Mouse (Mus musculus) splenic B cell, adult 2 months (primary cell): ENCODE measurements around the gene Ifna13.

Experiments
- DNase-seq: peaks from one replicate; pipeline ENCODE4 v3.0.0-alpha.2; 2011; ENCODE audit warnings: low read depth, low spot score
- H3K27me3 ChIP-seq: 2 replicates; pipeline ENCODE4 v1.6.1; 2012; ENCODE audit warnings: mild to moderate bottlenecking, low read length, moderate library complexity, mixed read lengths; ENCODE audit not compliant: control insufficient read depth, poor library complexity, insufficient read depth, severe bottlenecking
- H3K36me3 ChIP-seq: 2 replicates; pipeline ENCODE4 v1.6.1; 2012; ENCODE audit warnings: mild to moderate bottlenecking, low read length, moderate library complexity, mixed read lengths; ENCODE audit not compliant: control insufficient read depth, poor library complexity, insufficient read depth, severe bottlenecking

Ifna13 gene

GRCm38 (mm10) chr4:88644359-88644758 lies at the start of gene Ifna13:
Ifna13 (minus strand) TSS chr4:88644459.
- no peak for DNase-seq
- no peaks in the 10 kb centered on the region; the same call in 1 of the 2 replicates for H3K27me3 ChIP-seq

DNA sequence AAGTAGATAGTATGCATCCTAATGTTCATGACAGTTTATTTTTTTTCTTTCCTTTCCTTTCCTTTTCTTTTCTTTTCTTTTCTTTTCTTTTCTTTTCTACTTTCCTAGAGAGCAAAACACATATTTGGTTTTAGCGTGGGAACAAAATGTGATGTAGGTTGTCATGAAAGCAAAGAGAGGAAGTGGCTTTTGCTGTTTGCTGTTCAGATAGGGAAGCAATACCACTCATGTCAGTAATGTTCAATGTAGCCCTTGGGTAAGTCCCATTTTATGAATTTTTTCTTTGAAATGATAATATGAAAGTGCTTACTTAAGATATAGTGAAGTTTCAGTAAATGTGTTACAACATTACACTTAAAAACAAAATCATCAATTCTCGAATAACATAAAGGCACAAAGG lies 49.1 kb upstream of the Ifna13 start:
- DNase-seq, result peak; percentile 59
- H3K36me3 ChIP-seq, result no peaks in the 10 kb centered on the region
- H3K27me3 ChIP-seq, result no peaks in the 10 kb centered on the region

More at GRCm38 (mm10) chr4:88644359-88644758, at the start of gene Ifna13:
- no peaks in the 10 kb centered on the region for H3K36me3 ChIP-seq

GRCm38 (mm10) chr4:88692537-88692936 lies 48.3 kb upstream of the Ifna13 start:
- no peaks in the 10 kb centered on the region for H3K36me3 ChIP-seq
- no peak for DNase-seq
- no peaks in the 10 kb centered on the region for H3K27me3 ChIP-seq

- DNase-seq, result no peak
- Histone ChIP-seq H3K27me3 (no peaks in the 10 kb centered on the region), H3K36me3 (no peaks in the 10 kb centered on the region)
Observed at GRCm38 (mm10) chr4:88691259-88691658, 47.0 kb upstream of the Ifna13 start, which contains the start of gene Ifnab. Ifnab (minus strand) TSS chr4:88691359.

DNA sequence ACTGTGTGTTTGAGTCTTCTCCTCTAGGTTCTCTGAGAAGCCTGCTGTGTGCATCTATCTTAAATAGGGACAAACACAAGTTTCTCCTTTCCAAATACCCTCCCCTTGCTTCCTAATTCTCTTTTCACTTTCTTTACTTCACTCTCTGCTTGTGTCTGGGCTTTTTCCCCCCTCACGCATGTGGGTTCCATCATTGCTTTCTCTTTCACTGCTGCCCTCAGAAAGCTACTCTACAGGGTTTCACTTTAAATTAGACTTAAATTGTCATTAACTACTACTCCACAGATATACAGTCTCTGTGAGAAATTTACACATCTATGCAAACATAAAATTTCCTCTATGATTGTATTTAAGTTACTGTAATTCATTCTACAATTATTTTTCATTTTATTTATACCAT lies 39.6 kb upstream of the Ifna13 start, which contains the start of gene Ifna2:
Ifna2 (minus strand) TSS at position 101 of the 400 bp plus-strand sequence.
- H3K36me3 ChIP-seq, result no peaks in the 10 kb centered on the region
- DNase-seq, result no peak
- no peaks in the 10 kb centered on the region for H3K27me3 ChIP-seq

- DNase-seq, result no peak
- Histone ChIP-seq H3K36me3 (no peaks in the 10 kb centered on the region), H3K27me3 (no peaks in the 10 kb centered on the region)
Observed at GRCm38 (mm10) chr4:88681353-88681752, 37.1 kb upstream of the Ifna13 start.

DNA sequence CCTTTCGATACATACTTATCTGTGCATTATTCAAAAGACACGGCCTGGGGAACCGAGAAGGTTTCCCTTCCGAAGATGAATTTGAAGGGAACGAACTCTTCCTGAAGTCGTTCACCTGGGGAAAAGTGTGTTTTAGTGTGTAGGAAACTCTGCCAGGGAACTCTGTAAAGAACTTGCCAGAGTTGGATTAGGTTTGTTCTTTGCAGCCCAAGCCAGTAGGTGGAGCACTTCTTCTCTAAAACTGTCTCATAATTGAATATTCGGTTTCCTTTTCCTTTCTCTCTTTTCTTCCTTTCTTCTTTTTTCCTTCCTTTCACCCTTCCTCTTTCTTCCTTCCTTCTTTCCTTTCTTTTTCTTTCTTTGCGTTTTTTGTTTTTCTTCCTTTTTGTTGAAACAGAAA lies 36.1 kb upstream of the Ifna13 start:
- no peaks in the 10 kb centered on the region for H3K36me3 ChIP-seq
- peak; percentile 58 for DNase-seq
- no peaks in the 10 kb centered on the region for H3K27me3 ChIP-seq

DNA sequence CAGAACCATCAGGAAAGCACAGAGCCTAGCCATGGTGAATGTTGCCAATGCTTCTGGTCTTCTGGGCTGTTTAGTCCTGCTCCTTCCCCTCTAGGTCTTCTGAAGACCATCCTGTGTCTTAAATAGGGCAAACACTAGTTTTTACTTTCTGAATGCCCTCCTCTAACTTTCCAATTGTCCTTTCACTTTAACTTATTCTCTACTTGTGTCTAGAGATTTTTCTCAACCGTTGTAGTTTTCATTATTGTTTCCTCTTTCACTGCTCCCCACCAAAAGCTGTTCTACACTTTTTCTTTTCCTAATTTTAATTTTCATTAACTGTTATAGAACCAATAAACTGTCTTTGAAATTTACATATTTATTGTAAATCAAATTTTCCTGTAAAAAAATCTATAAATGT lies 32.6 kb upstream of the Ifna13 start, which contains the start of gene Ifna16:
Ifna16 (minus strand) TSS at position 101 of the 400 bp plus-strand sequence.
- no peaks in the 10 kb centered on the region for H3K36me3 ChIP-seq
- no peak for DNase-seq
- no peaks in the 10 kb centered on the region for H3K27me3 ChIP-seq

GRCm38 (mm10) chr4:88655461-88655860 lies 11.2 kb upstream of the Ifna13 start:
- no peaks in the 10 kb centered on the region for H3K36me3 ChIP-seq
- no peaks in the 10 kb centered on the region for H3K27me3 ChIP-seq
- DNase-seq, result no peak

GRCm38 (mm10) chr4:88653644-88654043 lies 9.4 kb upstream of the Ifna13 start:
- H3K27me3 ChIP-seq, result no peaks in the 10 kb centered on the region
- no peaks in the 10 kb centered on the region for H3K36me3 ChIP-seq
- DNase-seq, result no peak

DNA sequence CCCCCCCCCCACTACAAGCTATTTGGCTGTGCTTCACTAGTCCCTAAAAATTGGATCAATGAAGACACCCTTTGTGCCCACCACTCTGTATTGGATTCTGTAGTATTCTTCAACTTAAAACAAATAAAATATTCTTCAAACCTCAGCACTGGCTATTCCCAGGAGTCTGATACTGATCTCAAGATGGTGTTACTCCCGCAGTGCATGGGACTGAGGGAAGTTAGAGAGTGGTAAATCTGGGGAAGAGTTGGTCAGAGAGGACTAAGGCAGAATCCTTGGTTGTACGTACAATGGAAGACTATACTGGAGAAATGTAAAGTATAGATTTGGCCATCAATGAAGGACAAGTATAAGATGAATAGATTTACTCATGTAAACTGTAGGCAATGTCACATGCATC lies 1.7 kb downstream of the Ifna13 start:
- Histone ChIP-seq H3K36me3 (no peaks in the 10 kb centered on the region), H3K27me3 (no peaks in the 10 kb centered on the region)
- DNase-seq, result no peak

DNA sequence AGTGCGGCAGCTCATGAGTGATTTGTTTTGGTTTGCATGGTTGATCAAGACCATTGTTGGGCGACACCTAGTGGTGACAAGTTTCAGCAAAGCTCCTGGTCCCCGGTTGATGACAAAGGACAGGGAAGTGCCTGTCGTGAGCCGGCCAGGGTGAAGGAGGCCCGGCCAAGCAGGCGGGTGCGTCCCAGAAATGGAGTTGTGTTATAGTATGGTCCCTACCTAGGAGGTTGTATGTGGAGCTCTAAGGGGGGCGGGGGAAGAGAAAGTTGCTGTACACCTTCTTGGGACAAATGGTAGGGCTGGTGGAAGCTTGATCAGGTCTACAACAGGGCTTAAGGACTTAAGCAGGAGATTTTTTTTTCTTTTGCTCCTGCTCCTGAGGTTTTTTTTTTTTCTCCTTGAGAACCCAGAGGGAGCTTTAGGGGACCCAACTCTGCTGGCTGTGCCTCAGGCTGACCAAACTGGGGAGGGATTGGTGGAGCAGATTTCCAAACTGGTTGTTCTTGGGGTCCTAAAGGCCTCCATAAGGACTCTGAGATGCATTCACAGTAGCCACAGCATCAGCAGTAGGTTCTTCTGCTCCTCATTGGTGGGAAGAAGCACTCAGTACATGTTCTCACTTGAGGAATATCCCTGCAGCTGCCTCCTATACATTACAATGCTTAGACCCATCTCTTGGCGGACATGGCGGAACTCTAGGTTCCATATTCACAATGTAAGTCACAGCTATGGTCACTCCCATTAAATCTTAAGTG lies 3.0 kb downstream of the Ifna13 start:
- DNase-seq, result peak; percentile 100
- Histone ChIP-seq H3K27me3 (no peaks in the 10 kb centered on the region), H3K36me3 (no peaks in the 10 kb centered on the region)

- Histone ChIP-seq H3K27me3 (no peaks in the 10 kb centered on the region), H3K36me3 (no peaks in the 10 kb centered on the region)
- DNase-seq, result no peak
Observed at GRCm38 (mm10) chr4:88640704-88641076, 3.6 kb downstream of the Ifna13 start.

DNA sequence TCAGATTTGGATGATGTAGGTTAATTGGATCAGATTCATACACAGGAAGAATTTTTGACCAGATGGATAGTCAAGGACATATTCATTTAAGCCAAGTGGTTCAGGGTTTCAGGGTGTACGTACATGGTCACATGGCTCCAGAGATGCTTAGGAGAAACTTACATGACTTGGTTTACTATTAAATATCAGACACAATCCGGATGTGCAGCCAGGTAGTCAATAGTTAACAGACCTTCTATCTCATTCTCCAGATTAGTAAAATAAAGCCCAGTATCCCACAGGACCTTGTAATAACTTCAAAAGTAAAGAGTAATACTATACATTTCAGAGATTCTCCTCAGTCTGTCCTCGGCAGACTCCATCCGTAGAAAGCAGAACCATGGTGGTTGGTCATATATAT lies 9.9 kb downstream of the Ifna13 start, which contains the start of gene C87499:
C87499 (minus strand) TSS at position 101 of the 400 bp plus-strand sequence.
- no peaks in the 10 kb centered on the region for H3K27me3 ChIP-seq
- H3K36me3 ChIP-seq, result no peaks in the 10 kb centered on the region
- DNase-seq, result no peak

DNA sequence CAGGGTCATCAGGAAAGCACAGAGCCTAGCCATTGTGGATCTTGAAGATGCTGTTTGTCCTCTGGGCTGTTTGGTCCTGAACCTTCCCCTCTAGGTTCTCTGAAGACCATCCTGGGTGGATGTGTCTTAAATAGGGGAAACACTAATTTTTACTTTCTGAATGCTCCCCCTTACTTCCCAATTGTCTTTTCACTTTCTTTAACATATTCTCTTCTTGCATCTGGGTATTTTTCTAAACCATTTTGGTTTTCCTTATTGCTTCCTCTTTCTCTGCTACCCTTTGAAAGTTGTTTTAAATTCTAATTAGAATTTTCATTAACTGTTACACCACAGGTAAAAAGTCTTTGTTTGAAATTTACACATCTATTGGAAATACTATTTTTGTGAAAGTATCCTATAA lies 41.0 kb downstream of the Ifna13 start, which contains the start of gene Ifna12:
Ifna12 (minus strand) TSS at position 101 of the 400 bp plus-strand sequence.
- DNase-seq, result no peak
- no peaks in the 10 kb centered on the region for H3K36me3 ChIP-seq
- no peaks in the 10 kb centered on the region for H3K27me3 ChIP-seq
